Mouse (Mus musculus) midbrain, embryonic 13.5 days (tissue): Measurements from ENCODE around the gene Adssl1. TPM values are rescaled to one million over a fixed set of nuclear protein-coding genes. Genes with fewer than 3 reads are reported as not detected.

Source experiments
- ATAC-seq: fragments of 200-750 bp; cut with Nextera tagmentation; 2 replicates; pipeline ENCODE4 v1.8.0; 2017; ENCODE audit warnings: mild to moderate bottlenecking, moderate TSS enrichment, moderate library complexity
- H3K27ac ChIP-seq: fragments of 300-500 bp; sonication (generic); 2 replicates; pipeline ENCODE4 v1.5.1; 2015; ENCODE audit warnings: inconsistent platforms, mild to moderate bottlenecking, moderate library complexity
- H3K27me3 ChIP-seq: fragments of 300-500 bp; sonication (generic); 2 replicates; pipeline ENCODE4 v1.6.1; 2015; ENCODE audit warnings: mild to moderate bottlenecking, inconsistent platforms
- H3K36me3 ChIP-seq: fragments of 300-500 bp; sonication (generic); 2 replicates; pipeline ENCODE4 v1.6.1; 2015; ENCODE audit warnings: mild to moderate bottlenecking, inconsistent platforms
- H3K4me1 ChIP-seq: fragments of 300-500 bp; sonication (generic); replicated peaks from 2 replicates; pipeline ENCODE4 v1.6.1; 2015; ENCODE audit warnings: inconsistent platforms
- H3K4me2 ChIP-seq: fragments of 300-500 bp; sonication (generic); replicated peaks from 2 replicates; pipeline ENCODE4 v1.6.1; 2015; ENCODE audit warnings: moderate library complexity, mild to moderate bottlenecking, inconsistent platforms
- H3K4me3 ChIP-seq: fragments of 300-500 bp; sonication (generic); replicated peaks from 2 replicates; pipeline ENCODE4 v1.5.1; 2015; ENCODE audit warnings: mild to moderate bottlenecking, inconsistent platforms
- H3K9ac ChIP-seq: fragments of 300-500 bp; sonication (generic); replicated peaks from 2 replicates; pipeline ENCODE4 v1.6.1; 2015; ENCODE audit warnings: mild to moderate bottlenecking, inconsistent platforms
- H3K9me3 ChIP-seq: fragments of 300-500 bp; sonication (generic); 2 replicates; pipeline ENCODE4 v1.6.1; 2016; ENCODE audit warnings: mild to moderate bottlenecking, inconsistent platforms
- WGBS: fragments of 180-500 bp; shearing (Covaris S2); methylation state at CpG from one replicate; pipeline ENCODE4 v1.1.7; 2015; 5-methylcytosine and 5-hydroxymethylcytosine counted together
- polyA plus RNA-seq: library from polyadenylated mRNA; unstranded; fragments of >200 nt; fragmentation: Nextera tagmentation; extraction: Ambion mirVana; gene quantifications from 2 replicates; pipeline ENCODE4 v1.2.1, GENCODE M21; 2015

The Adssl1 gene
- polyA plus RNA-seq, 1 experiment from 2014 or later, result 1.1 TPM

- no peak overlapping the region for H3K9ac ChIP-seq
- no peak overlapping the region for H3K27ac ChIP-seq
- H3K4me1 ChIP-seq, result peaks cover 16% of the 10 kb centered on the region
- H3K9me3 ChIP-seq, result no peaks in the 10 kb centered on the region
- H3K36me3 ChIP-seq, result no peaks in the 10 kb centered on the region
- no peak overlapping the region for H3K4me2 ChIP-seq
- ATAC-seq, result no peak
- 86% methylated on average over 14 of the region's 14 CpGs for WGBS
- peaks cover 52% of the 10 kb centered on the region for H3K27me3 ChIP-seq
- no peak overlapping the region for H3K4me3 ChIP-seq
Observed at GRCm38 (mm10) chr12:112587125-112588124, 32.4 kb upstream of the Adssl1 start.

GRCm38 (mm10) chr12:112588426-112589256 is 31.2 kb upstream of the Adssl1 start, which contains the start of gene Inf2:
Gene Inf2, plus strand, starts transcription at chr12:112588784.
- Histone ChIP-seq H3K36me3 (no peaks in the 10 kb centered on the region), H3K4me1 (peaks cover 23% of the 10 kb centered on the region), H3K9me3 (no peaks in the 10 kb centered on the region), H3K4me2 (peak within 1 kb of the TSS; percentile 83), H3K9ac (peak within 1 kb of the TSS; percentile 64), H3K4me3 (peak within 1 kb of the TSS; percentile 41), H3K27ac (no peak within 1 kb of the TSS), H3K27me3 (peaks cover 52% of the 10 kb centered on the region)
- ATAC-seq, result peak; percentile 84
- WGBS, result 1% methylated on average over 35 of the region's 60 CpGs

GRCm38 (mm10) chr12:112589491-112590191 is 30.2 kb upstream of the Adssl1 start:
- WGBS, result 71% methylated on average over 8 of the region's 8 CpGs
- no peak overlapping the region for H3K4me3 ChIP-seq
- H3K27me3 ChIP-seq, result peaks cover 52% of the 10 kb centered on the region
- no peaks in the 10 kb centered on the region for H3K9me3 ChIP-seq
- peak overlapping the region; percentile 83 for H3K4me2 ChIP-seq
- ATAC-seq, result no peak
- peaks cover 31% of the 10 kb centered on the region for H3K4me1 ChIP-seq
- H3K9ac ChIP-seq, result no peak overlapping the region
- H3K27ac ChIP-seq, result no peak overlapping the region
- no peaks in the 10 kb centered on the region for H3K36me3 ChIP-seq

GRCm38 (mm10) chr12:112590566-112591239 is 29.1 kb upstream of the Adssl1 start:
- Histone ChIP-seq H3K9me3 (no peaks in the 10 kb centered on the region), H3K27ac (no peak overlapping the region), H3K9ac (no peak overlapping the region), H3K4me2 (no peak overlapping the region), H3K4me3 (no peak overlapping the region), H3K4me1 (peaks cover 41% of the 10 kb centered on the region), H3K36me3 (no peaks in the 10 kb centered on the region), H3K27me3 (peaks cover 52% of the 10 kb centered on the region)
- no peak for ATAC-seq
- WGBS, result 77% methylated on average over 8 of the region's 8 CpGs

GRCm38 (mm10) chr12:112591240-112591639 is 28.6 kb upstream of the Adssl1 start:
- peaks cover 41% of the 10 kb centered on the region for H3K4me1 ChIP-seq
- H3K9ac ChIP-seq, result no peak overlapping the region
- 91% methylated on average over 5 of the region's 5 CpGs for WGBS
- no peak overlapping the region for H3K4me2 ChIP-seq
- no peaks in the 10 kb centered on the region for H3K36me3 ChIP-seq
- H3K4me3 ChIP-seq, result no peak overlapping the region
- no peaks in the 10 kb centered on the region for H3K9me3 ChIP-seq
- peaks cover 48% of the 10 kb centered on the region for H3K27me3 ChIP-seq
- no peak for ATAC-seq
- H3K27ac ChIP-seq, result no peak overlapping the region

- peaks cover 43% of the 10 kb centered on the region for H3K27me3 ChIP-seq
- WGBS, result 78% methylated on average over 3 of the region's 3 CpGs
Observed at GRCm38 (mm10) chr12:112591730-112592129, 28.1 kb upstream of the Adssl1 start.

GRCm38 (mm10) chr12:112592985-112593734 is 26.7 kb upstream of the Adssl1 start:
- Histone ChIP-seq H3K9me3 (no peaks in the 10 kb centered on the region), H3K27me3 (peaks cover 29% of the 10 kb centered on the region), H3K4me3 (no peak overlapping the region), H3K36me3 (no peaks in the 10 kb centered on the region), H3K4me1 (peaks cover 36% of the 10 kb centered on the region), H3K27ac (peak overlapping the region; percentile 5; the same call in 1 of the 2 replicates), H3K4me2 (no peak overlapping the region), H3K9ac (no peak overlapping the region)
- WGBS, result 74% methylated on average over 21 of the region's 21 CpGs
- no peak for ATAC-seq

More at GRCm38 (mm10) chr12:112591730-112592129, 28.1 kb upstream of the Adssl1 start:
- ATAC-seq, result no peak
- Histone ChIP-seq H3K36me3 (no peaks in the 10 kb centered on the region), H3K9ac (no peak overlapping the region), H3K4me2 (no peak overlapping the region), H3K9me3 (no peaks in the 10 kb centered on the region), H3K4me3 (no peak overlapping the region), H3K4me1 (peaks cover 41% of the 10 kb centered on the region), H3K27ac (no peak overlapping the region)

- no peak overlapping the region for H3K4me2 ChIP-seq
- no peaks in the 10 kb centered on the region for H3K9me3 ChIP-seq
- ATAC-seq, result no peak
- no peaks in the 10 kb centered on the region for H3K36me3 ChIP-seq
- WGBS, result 76% methylated on average over 16 of the region's 16 CpGs
- no peak overlapping the region for H3K4me3 ChIP-seq
- peaks cover 26% of the 10 kb centered on the region for H3K4me1 ChIP-seq
- no peak overlapping the region for H3K9ac ChIP-seq
- peak overlapping the region; percentile 5; the same call in 1 of the 2 replicates for H3K27ac ChIP-seq
- peaks cover 18% of the 10 kb centered on the region for H3K27me3 ChIP-seq
Observed at GRCm38 (mm10) chr12:112593951-112594915, 25.6 kb upstream of the Adssl1 start.

GRCm38 (mm10) chr12:112594989-112595388 is 24.9 kb upstream of the Adssl1 start:
- no peaks in the 10 kb centered on the region for H3K9me3 ChIP-seq
- H3K4me3 ChIP-seq, result no peak overlapping the region
- H3K9ac ChIP-seq, result no peak overlapping the region
- peaks cover 25% of the 10 kb centered on the region for H3K4me1 ChIP-seq
- WGBS, result 54% methylated on average over 4 of the region's 4 CpGs
- no peak overlapping the region for H3K27ac ChIP-seq
- H3K27me3 ChIP-seq, result peaks cover 11% of the 10 kb centered on the region
- no peak for ATAC-seq
- H3K36me3 ChIP-seq, result no peaks in the 10 kb centered on the region
- H3K4me2 ChIP-seq, result no peak overlapping the region

GRCm38 (mm10) chr12:112595626-112596025 is 24.2 kb upstream of the Adssl1 start:
- 57% methylated on average over 4 of the region's 4 CpGs for WGBS
- no peak for ATAC-seq
- no peak overlapping the region for H3K27ac ChIP-seq
- peaks cover 25% of the 10 kb centered on the region for H3K4me1 ChIP-seq
- no peak overlapping the region for H3K9ac ChIP-seq
- no peak overlapping the region for H3K4me3 ChIP-seq
- H3K9me3 ChIP-seq, result no peaks in the 10 kb centered on the region
- H3K36me3 ChIP-seq, result no peaks in the 10 kb centered on the region
- H3K4me2 ChIP-seq, result no peak overlapping the region
- peaks cover 4% of the 10 kb centered on the region for H3K27me3 ChIP-seq
